Mouse (Mus musculus) hematopoietic stem cell, adult 5-6 weeks (primary cell): ENCODE measurements around the gene Brca2. TPM values are rescaled to one million over a fixed set of nuclear protein-coding genes. Genes with fewer than 3 reads are reported as not detected.
A peak's percentile ranks its signal among the peaks of the same experiment; 100 is the strongest.
"Not testable (repeated sequence)": the region's sequence is repeated elsewhere in the genome, so short reads cannot be mapped to it uniquely, and the experiment has no call there.

Experiments
- ATAC-seq, 2 experiments: fragments of 125-278 bp in 1 of 2; replicated peaks in 1 of 2; 2 replicates each; pipeline ENCODE4 v1.8.0; 2016 to 2017; ENCODE audit warnings: inconsistent platforms in 2 of 2, mild to moderate bottlenecking in 2 of 2, moderate number of reproducible peaks in 2 of 2, low read depth in 1 of 2, moderate TSS enrichment in 1 of 2; ENCODE audit not compliant: low FRiP score in 2 of 2, poor library complexity in 2 of 2, severe bottlenecking in 2 of 2, insufficient read depth in 1 of 2, low TSS enrichment in 1 of 2
- total RNA-seq: library from RNA; stranded (forward); fragments of 172-1452, 232-1000 nt; gene quantifications from 2 replicates; pipeline ENCODE4 v1.2.3, GENCODE M21; 2017

Gene Brca2
- 52.8 and 67.3 TPM in 2 replicates for total RNA-seq

DNA sequence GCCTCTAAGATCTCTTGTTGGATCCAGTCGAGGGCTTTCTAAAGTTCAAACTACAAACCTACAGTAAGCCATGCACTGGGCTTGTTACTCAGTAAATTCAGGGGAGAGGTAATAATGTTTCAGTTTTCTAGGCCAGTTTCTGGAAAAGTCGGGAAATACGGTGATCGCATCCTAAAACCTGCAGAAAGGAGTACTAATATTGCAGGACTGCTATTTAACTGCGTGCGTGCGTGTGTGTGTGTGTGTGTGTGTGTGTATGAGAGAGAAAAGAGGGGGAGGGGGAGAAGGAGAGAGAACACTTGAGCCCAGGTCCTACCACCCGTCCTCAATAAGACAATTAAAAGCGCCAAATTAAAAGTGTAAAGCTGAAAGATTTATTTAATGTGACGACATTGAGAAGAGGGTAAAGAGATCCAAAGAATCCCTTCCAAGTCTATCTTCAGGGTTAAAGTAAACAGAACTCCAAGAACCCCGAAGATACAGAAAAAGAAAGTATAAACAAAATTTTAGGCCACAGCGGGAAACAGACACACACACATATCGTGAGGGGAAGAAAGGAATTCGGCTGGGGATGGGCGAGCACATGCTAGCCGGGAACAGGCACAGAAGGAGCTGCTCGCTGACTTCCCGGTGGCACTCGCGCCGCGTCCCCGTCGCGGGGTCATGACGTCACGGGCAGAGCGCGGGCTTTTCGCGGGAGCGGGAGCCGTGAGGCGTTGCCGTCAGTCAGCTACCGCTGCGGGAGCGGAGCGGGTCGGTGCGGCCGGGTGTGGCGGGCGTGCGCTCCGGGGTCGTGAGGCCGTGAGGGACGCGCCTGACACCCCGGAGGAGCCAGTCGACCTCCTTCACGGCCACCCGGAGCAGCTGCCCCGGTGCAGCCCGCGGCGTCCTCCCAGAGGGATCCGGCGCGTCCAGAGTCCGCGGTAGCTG lies at the start of gene Brca2:
TSS of gene Brca2 (plus strand) at position 694 of the 930 bp plus-strand sequence.
- peak; percentile 88 to 91 for ATAC-seq

- ATAC-seq, result no peak
Observed at GRCm38 (mm10) chr5:150477364-150477763, 45.1 kb upstream of the Brca2 start.

- no peak for ATAC-seq
Observed at GRCm38 (mm10) chr5:150478612-150479011, 43.8 kb upstream of the Brca2 start.

DNA sequence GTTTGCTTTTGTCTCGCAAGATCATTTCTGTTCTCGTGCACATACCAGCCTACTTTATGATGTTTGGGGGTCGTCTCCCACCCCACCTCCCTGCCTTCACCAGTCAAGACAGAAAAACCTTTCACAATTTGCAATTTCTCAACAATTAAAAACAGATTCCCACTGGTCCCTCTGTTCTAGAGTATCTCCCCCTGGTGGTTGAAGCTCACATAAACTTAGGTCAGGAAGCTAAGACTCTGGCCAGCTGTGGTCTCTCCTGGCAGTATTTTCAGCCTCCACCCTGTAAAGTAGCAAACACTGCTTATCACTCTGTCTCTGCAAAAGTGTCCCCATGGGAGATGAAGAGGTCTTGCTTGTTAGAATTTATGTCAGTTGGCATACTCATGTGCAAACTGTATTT lies 37.2 kb upstream of the Brca2 start:
- peak; percentile 69 to 71; a peak in 2 of 4 replicates for ATAC-seq

DNA sequence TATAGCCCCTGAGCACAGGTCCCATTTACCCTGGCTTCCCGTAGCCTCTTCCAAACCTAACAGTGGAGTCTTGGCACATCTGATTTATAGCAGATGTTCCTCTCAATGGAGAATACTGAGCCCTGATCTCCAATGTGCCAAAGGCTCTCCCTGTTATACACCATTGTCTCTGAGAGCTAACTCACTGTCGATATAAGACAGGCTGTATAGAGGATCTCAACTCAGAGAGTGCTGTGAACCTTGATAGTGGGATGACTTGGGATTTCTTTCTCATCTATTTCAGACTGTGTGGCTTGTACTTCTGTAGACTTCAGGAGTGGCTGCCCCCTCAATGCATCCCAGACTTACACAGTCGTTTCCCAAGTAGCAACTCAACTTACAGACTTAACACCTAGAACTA lies 32.1 kb upstream of the Brca2 start:
- ATAC-seq, result no peak

DNA sequence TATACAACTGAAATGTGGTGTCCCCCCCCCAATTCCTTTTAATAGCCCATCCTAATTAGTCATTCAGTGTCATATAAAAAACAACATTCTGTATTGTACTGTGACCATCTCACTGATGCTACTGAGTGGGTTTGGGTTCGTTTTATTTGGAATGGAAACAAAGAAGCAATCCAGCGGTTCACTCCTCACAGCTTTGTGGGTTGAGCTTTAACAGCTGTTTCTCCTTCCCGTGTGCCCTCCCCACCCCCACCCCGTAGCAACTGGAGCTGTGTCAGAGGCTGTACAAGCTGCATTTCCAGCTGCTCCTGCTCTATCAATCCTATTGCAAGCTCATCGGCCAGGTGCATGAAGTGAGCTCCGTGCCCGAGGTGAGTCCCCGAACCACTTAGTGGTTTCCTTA lies 31.6 kb upstream of the Brca2 start:
- no peak for ATAC-seq

GRCm38 (mm10) chr5:150491573-150492173 lies 30.8 kb upstream of the Brca2 start:
- not testable (repeated sequence) for ATAC-seq

GRCm38 (mm10) chr5:150495792-150496191 lies 26.6 kb upstream of the Brca2 start:
- ATAC-seq, result 0 out of 4 replicates have a peak, but pooled peaks of 1 of the 2 experiments have one; percentile 32

- ATAC-seq, result no peak
Observed at GRCm38 (mm10) chr5:150510451-150511225, 11.8 kb upstream of the Brca2 start.

GRCm38 (mm10) chr5:150513264-150513663 lies 9.2 kb upstream of the Brca2 start:
- no peak for ATAC-seq

- no peak for ATAC-seq
Observed at GRCm38 (mm10) chr5:150514027-150514426, 8.4 kb upstream of the Brca2 start.

DNA sequence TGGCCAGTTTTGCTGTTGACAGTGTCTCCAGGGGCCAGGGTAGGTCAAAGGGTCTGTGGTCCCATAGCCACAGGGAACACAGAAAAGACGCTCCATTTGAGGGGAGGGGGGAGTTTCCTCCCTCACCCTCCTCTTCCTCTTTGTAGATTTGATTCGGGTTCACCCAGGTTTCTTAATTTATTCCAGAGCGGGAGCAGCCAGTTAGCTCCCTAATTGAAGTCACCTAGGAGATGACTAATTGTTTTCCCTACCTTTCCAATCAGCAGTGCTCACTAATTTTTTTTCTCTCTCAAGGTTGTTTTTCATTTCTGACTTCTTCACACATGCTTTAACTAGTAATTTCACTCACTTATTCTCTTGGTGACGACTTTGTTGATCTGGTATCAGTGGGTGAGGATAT lies 4.4 kb upstream of the Brca2 start, which contains the start of gene Zar1l:
TSS of gene Zar1l (minus strand) at position 101 of the 400 bp plus-strand sequence.
- ATAC-seq, result no peak

- ATAC-seq, result peak; percentile 52 to 55
Observed at GRCm38 (mm10) chr5:150519551-150519950, 2.9 kb upstream of the Brca2 start.

DNA sequence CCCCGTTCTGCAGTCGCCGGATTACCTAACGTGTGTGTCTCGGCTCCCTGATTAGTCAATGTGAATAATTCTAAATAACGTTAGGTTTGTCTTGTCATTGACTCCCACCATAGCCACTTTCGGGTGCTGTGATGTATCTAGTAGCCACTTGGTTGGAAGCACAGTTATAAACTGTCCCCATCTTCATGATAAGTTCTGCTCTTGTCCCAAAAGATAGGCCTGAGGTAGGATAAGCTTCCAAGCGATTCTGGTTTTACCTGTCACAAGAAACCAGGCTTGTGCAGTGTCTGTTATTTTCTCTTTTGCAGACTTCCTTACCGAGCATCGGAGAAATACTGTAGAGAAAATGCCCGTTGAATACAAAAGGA lies 421 bp downstream of the Brca2 start:
- ATAC-seq, result peak in 1 of 2 experiments; percentile 8; a peak in 1 of 4 replicates

GRCm38 (mm10) chr5:150525239-150525638 lies 2.8 kb downstream of the Brca2 start:
- no peak for ATAC-seq

GRCm38 (mm10) chr5:150541302-150541701 lies 18.9 kb downstream of the Brca2 start:
- ATAC-seq, result no peak

GRCm38 (mm10) chr5:150543184-150543583 lies 20.8 kb downstream of the Brca2 start:
- no peak for ATAC-seq

DNA sequence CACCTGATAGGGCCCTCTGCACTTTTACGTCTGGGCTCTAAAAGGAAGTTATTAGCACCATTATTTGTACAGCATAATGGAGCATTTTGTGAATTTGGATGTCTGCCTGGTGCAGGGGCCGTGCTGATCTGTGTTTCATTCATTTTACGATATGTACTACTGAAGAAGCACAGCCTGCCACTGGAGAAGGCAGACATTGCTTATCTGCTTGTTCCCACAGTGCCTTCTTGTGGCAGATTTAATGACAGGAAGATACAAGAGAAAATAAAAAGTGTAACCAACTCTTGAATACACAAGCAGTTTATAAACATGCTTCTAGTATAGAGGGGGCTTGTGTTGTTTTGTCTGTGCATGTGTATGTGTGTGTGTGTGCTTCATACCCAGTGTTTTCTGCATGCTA lies 29.2 kb downstream of the Brca2 start:
- ATAC-seq, result no peak
